Mouse (Mus musculus) cortical plate, adult 2 months (tissue): ENCODE results near the gene Scaf1. TPM values are rescaled to one million over a fixed set of nuclear protein-coding genes. Genes with fewer than 3 reads are reported as not detected.

Experiments
- H3K27ac ChIP-seq: fragments of 200-500 bp; 2 replicates; pipeline ENCODE4 v1.5.1; 2012; ENCODE audit warnings: low read length, control low read depth, inconsistent platforms; ENCODE audit not compliant: insufficient read depth
- H3K4me1 ChIP-seq: fragments of 200-500 bp; 2 replicates; pipeline ENCODE4 v1.6.1; 2011; ENCODE audit warnings: low read length; ENCODE audit not compliant: control insufficient read depth, insufficient read depth
- H3K4me3 ChIP-seq: fragments of 200-500 bp; 2 replicates; pipeline ENCODE4 v1.5.1; 2011; ENCODE audit warnings: mild to moderate bottlenecking, low read length, control low read depth; ENCODE audit not compliant: insufficient read depth
- CTCF ChIP-seq: fragments of 200-500 bp; IDR thresholded peaks from 2 replicates; pipeline ENCODE4 v1.5.1; 2011; ENCODE audit warnings: mild to moderate bottlenecking, control low read depth, low read length; ENCODE audit not compliant: insufficient read depth; ENCODE audit errors: extremely low read depth
- POLR2A ChIP-seq: fragments of 200-500 bp; IDR thresholded peaks from 2 replicates; pipeline ENCODE4 v1.6.1; 2011; ENCODE audit warnings: mild to moderate bottlenecking, low read length, control low read depth; ENCODE audit not compliant: insufficient read depth; ENCODE audit errors: extremely low read depth
- polyA plus RNA-seq: library from polyadenylated mRNA; depleted of rRNA; stranded (reverse); fragments of >200 nt; gene quantifications from 2 replicates; pipeline ENCODE4 v1.2.3, GENCODE M21; 2012

Scaf1 gene
- polyA plus RNA-seq, 1 experiment: 126 TPM

GRCm38 (mm10) chr7:45045741-45046140, 29.6 kb upstream of the Scaf1 start:
- Histone ChIP-seq H3K4me3 (no peak overlapping the region), H3K4me1 (no peaks in the 10 kb centered on the region), H3K27ac (no peak overlapping the region)
- no peak for TF ChIP-seq CTCF
- TF ChIP-seq POLR2A: no peak

GRCm38 (mm10) chr7:45043307-45043706, 27.1 kb upstream of the Scaf1 start:
- TF ChIP-seq POLR2A: no peak
- TF ChIP-seq CTCF: no peak
- H3K4me3 ChIP-seq: no peak overlapping the region
- no peaks in the 10 kb centered on the region for H3K4me1 ChIP-seq
- H3K27ac ChIP-seq: no peak overlapping the region

GRCm38 (mm10) chr7:45040851-45041250, 24.7 kb upstream of the Scaf1 start:
- no peak overlapping the region for H3K27ac ChIP-seq
- H3K4me1 ChIP-seq: no peaks in the 10 kb centered on the region
- TF ChIP-seq CTCF (no peak), POLR2A (no peak)
- no peak overlapping the region for H3K4me3 ChIP-seq

- no peaks in the 10 kb centered on the region for H3K4me1 ChIP-seq
- no peak overlapping the region for H3K27ac ChIP-seq
- no peak overlapping the region for H3K4me3 ChIP-seq
- no peak for TF ChIP-seq CTCF
- TF ChIP-seq POLR2A: no peak
Observed at GRCm38 (mm10) chr7:45038411-45038810, 22.2 kb upstream of the Scaf1 start.

- no peak overlapping the region for H3K4me3 ChIP-seq
- no peaks in the 10 kb centered on the region for H3K4me1 ChIP-seq
- no peak overlapping the region for H3K27ac ChIP-seq
- TF ChIP-seq CTCF: peak; percentile 57
- TF ChIP-seq POLR2A: no peak
Observed at GRCm38 (mm10) chr7:45037720-45038361, 21.7 kb upstream of the Scaf1 start.

GRCm38 (mm10) chr7:45036702-45037101, 20.5 kb upstream of the Scaf1 start:
- Histone ChIP-seq H3K4me1 (no peaks in the 10 kb centered on the region), H3K4me3 (no peak overlapping the region), H3K27ac (no peak overlapping the region)
- TF ChIP-seq CTCF (no peak), POLR2A (no peak)

GRCm38 (mm10) chr7:45035631-45036030, 19.5 kb upstream of the Scaf1 start:
- Histone ChIP-seq H3K4me1 (no peaks in the 10 kb centered on the region), H3K27ac (no peak overlapping the region), H3K4me3 (no peak overlapping the region)
- no peak for TF ChIP-seq POLR2A

GRCm38 (mm10) chr7:45033722-45034359, 17.7 kb upstream of the Scaf1 start:
- Histone ChIP-seq H3K4me3 (no peak overlapping the region), H3K4me1 (no peaks in the 10 kb centered on the region), H3K27ac (no peak overlapping the region)
- TF ChIP-seq CTCF: no peak
- no peak for TF ChIP-seq POLR2A

GRCm38 (mm10) chr7:45030857-45031256, 14.7 kb upstream of the Scaf1 start:
- TF ChIP-seq POLR2A (no peak), CTCF (no peak)
- H3K4me3 ChIP-seq: no peak overlapping the region
- H3K27ac ChIP-seq: no peak overlapping the region
- no peaks in the 10 kb centered on the region for H3K4me1 ChIP-seq

- H3K4me3 ChIP-seq: no peak overlapping the region
- H3K4me1 ChIP-seq: peaks cover 2% of the 10 kb centered on the region; the same call in 1 of the 2 replicates
- H3K27ac ChIP-seq: no peak overlapping the region
- no peak for TF ChIP-seq CTCF
- TF ChIP-seq POLR2A: no peak
Observed at GRCm38 (mm10) chr7:45029995-45030394, 13.8 kb upstream of the Scaf1 start.
